Mouse (Mus musculus): ENCODE data around the gene Rasa3.

- TF ChIP-seq CTCF (IDR thresholded peaks at IDR 0.05; ENCODE audit: control insufficient read depth, insufficient read depth, insufficient read length) (no peak), USF1 (IDR thresholded peaks at IDR 0.05; ENCODE audit: low read depth) (no peak)
Measured at GRCm38 (mm10) chr8:13703756-13704155, 26.4 kb upstream of the Rasa3 start.
